22 mouse cellular contexts compared by ENCODE assay signal in genomic region chr17:5755489-5755888, GRCm38 (mm10).
DNase-seq lines count a peak whose midpoint lies in the region; ATAC-seq and TF ChIP-seq lines count a peak whose summit lies in the region.
"Had no signal": no experiment of that assay in that cellular context is flagged by ENCODE, and none has a peak within 500 bp of the region (broad histone marks: within the 10 kb centered on the region; RNA-seq: fewer than 3 reads in every experiment).

No protein-coding gene starts in this region.

- 26% methylated on average over 7 of the region's 7 CpGs for WGBS in liver, adult 2 months
- WGBS in liver, embryonic 12.5 days (ENCODE audit: insufficient replicate concordance): 81% methylated on average over 7 of the region's 7 CpGs
- 78% methylated on average over 7 of the region's 7 CpGs for WGBS in liver, embryonic 16.5 days (ENCODE audit: insufficient replicate concordance)

- no peaks in the 10 kb centered on the region for H3K79me2 ChIP-seq in liver, adult 2 months (ENCODE audit: control insufficient read depth, insufficient read depth, low read length)

- peak overlapping the region; percentile 33; the same call in 1 of the 2 replicates for H3K27ac ChIP-seq in liver, adult 2 months (replicated peaks; ENCODE audit: insufficient read depth, low read depth, low read length)
- H3K27ac ChIP-seq in liver, embryonic 12.5 days: no peak overlapping the region
- H3K27ac ChIP-seq in liver, embryonic 16.5 days (ENCODE audit: low read length): no peak overlapping the region
- H3K27ac ChIP-seq: embryonic facial prominence, embryonic 13.5 days; embryonic facial prominence, embryonic 15.5 days; forebrain, embryonic 10.5 days; forebrain, embryonic 12.5 days had no signal

- peaks cover 18% of the 10 kb centered on the region for H3K4me1 ChIP-seq in liver, adult 2 months (ENCODE audit: control insufficient read depth, insufficient read depth, low read length)
- peaks cover 5% of the 10 kb centered on the region for H3K4me1 ChIP-seq in liver, embryonic 12.5 days
- peaks cover 3% of the 10 kb centered on the region for H3K4me1 ChIP-seq in liver, embryonic 16.5 days (ENCODE audit: control insufficient read depth, low read depth, low read length)

- H3K27me3 ChIP-seq in liver, adult 2 months (ENCODE audit: control insufficient read depth, insufficient read depth, low read length): no peaks in the 10 kb centered on the region
- no peaks in the 10 kb centered on the region; the same call in 1 of the 2 replicates for H3K27me3 ChIP-seq in liver, embryonic 12.5 days (replicated peaks)
- no peaks in the 10 kb centered on the region for H3K27me3 ChIP-seq in liver, embryonic 16.5 days (ENCODE audit: control insufficient read depth, insufficient read depth, low read depth, low read length)
- H3K27me3 ChIP-seq: embryonic facial prominence, embryonic 13.5 days had no signal

- H3K9ac ChIP-seq in liver, adult 2 months (ENCODE audit: low read depth, low read length): no peak overlapping the region
- H3K9ac ChIP-seq in liver, embryonic 12.5 days: no peak overlapping the region
- no peak overlapping the region for H3K9ac ChIP-seq in liver, embryonic 16.5 days (ENCODE audit: low read depth, low read length)
- H3K9ac ChIP-seq: embryonic facial prominence, embryonic 13.5 days; embryonic facial prominence, embryonic 15.5 days; forebrain, embryonic 12.5 days had no signal

- no peak overlapping the region for H3K4me2 ChIP-seq in liver, embryonic 12.5 days
- H3K4me2 ChIP-seq in liver, embryonic 16.5 days (ENCODE audit: low read depth, low read length): no peak overlapping the region
- H3K4me2 ChIP-seq: embryonic facial prominence, embryonic 13.5 days; embryonic facial prominence, embryonic 15.5 days; forebrain, embryonic 12.5 days had no signal

- no peaks in the 10 kb centered on the region for H3K9me3 ChIP-seq in liver, embryonic 12.5 days (replicated peaks)
- H3K9me3 ChIP-seq in liver, embryonic 16.5 days (replicated peaks; ENCODE audit: control insufficient read depth, low read length): no peaks in the 10 kb centered on the region
- H3K9me3 ChIP-seq: embryonic facial prominence, embryonic 13.5 days; embryonic facial prominence, embryonic 15.5 days; forebrain, embryonic 10.5 days; forebrain, embryonic 12.5 days had no signal

- DNase-seq in liver, adult 2 months (ENCODE audit: extremely low read depth, low read depth, low spot score): peak; percentile 88
- DNase-seq in liver: no peak
- no peak for DNase-seq in left cerebral cortex, postnatal 36 days (ENCODE audit: low spot score in 2 of 2)
- DNase-seq: adrenal gland, adult 2 months; adrenal gland, postnatal 10 days; adrenal gland, postnatal 25 days; cerebellum, adult 11 months; cerebellum, adult 18-20 months; cerebellum, adult 8-10 months; cerebellum, adult 9-11 months; cerebellum, postnatal 14 days; cerebellum, postnatal 36 days; embryo, embryonic 11 days had no signal

- no peaks in the 10 kb centered on the region for H3K36me3 ChIP-seq in liver, adult 2 months (ENCODE audit: control insufficient read depth, insufficient read depth, low read length)
- H3K36me3 ChIP-seq in liver, embryonic 12.5 days: peaks cover 9% of the 10 kb centered on the region
- no peaks in the 10 kb centered on the region for H3K36me3 ChIP-seq in liver, embryonic 16.5 days (ENCODE audit: control insufficient read depth, insufficient read depth)
- H3K36me3 ChIP-seq: embryonic facial prominence, embryonic 13.5 days; embryonic facial prominence, embryonic 15.5 days; forebrain, embryonic 10.5 days; forebrain, embryonic 12.5 days had no signal

- no peak for ATAC-seq in liver, embryonic 12.5 days
- 0 out of 2 replicates have a peak, but pooled peaks have one; percentile 36 for ATAC-seq in liver, embryonic 16.5 days (ENCODE audit: low read depth)
- ATAC-seq: forebrain, embryonic 14.5 days; forebrain, embryonic 16.5 days had no signal

- TF ChIP-seq POLR2A in liver, adult 2 months (IDR thresholded peaks at IDR 0.05; ENCODE audit: extremely low read depth, insufficient read depth, low read length): no peak

- intact Hi-C loops in left cerebral cortex, postnatal 36 days (cut with DNase I): no loop called here

- no peak for TF ChIP-seq CTCF in liver, adult 2 months (IDR thresholded peaks at IDR 0.05; ENCODE audit: low read depth, low read length)

- no peak overlapping the region for H3K4me3 ChIP-seq in liver, adult 2 months (ENCODE audit: insufficient read depth, low read depth, low read length)
- H3K4me3 ChIP-seq in liver, embryonic 12.5 days: no peak overlapping the region
- no peak overlapping the region for H3K4me3 ChIP-seq in liver, embryonic 16.5 days (ENCODE audit: low read depth, low read length)
- H3K4me3 ChIP-seq: embryonic facial prominence, embryonic 13.5 days; embryonic facial prominence, embryonic 15.5 days; erythroblast, embryonic 14.5 days; forebrain, embryonic 10.5 days; forebrain, embryonic 12.5 days had no signal
